Mouse (Mus musculus) brain, embryonic 14.5 days (tissue): ENCODE data around the gene Gnat3. TPM values are rescaled to one million over a fixed set of nuclear protein-coding genes. Genes with fewer than 3 reads are reported as not detected.
"Not testable (repeated sequence)": the region's sequence is repeated elsewhere in the genome, so short reads cannot be mapped to it uniquely, and the experiment has no call there.

Experiments used
- DNase-seq: peaks from one replicate; pipeline ENCODE4 v3.0.0-alpha.2; 2011; ENCODE audit warnings: low read depth
- CTCF ChIP-seq: fragments of 200-500 bp; IDR thresholded peaks from 2 replicates; pipeline ENCODE4 v1.5.1; 2012; ENCODE audit warnings: inconsistent platforms, mild to moderate bottlenecking, moderate library complexity, borderline replicate concordance; ENCODE audit not compliant: insufficient read depth, insufficient read length; ENCODE audit errors: extremely low read depth
- POLR2A ChIP-seq: fragments of 200-500 bp; IDR thresholded peaks from 2 replicates; pipeline ENCODE4 v1.6.1; 2012; ENCODE audit warnings: mild to moderate bottlenecking, inconsistent platforms, borderline replicate concordance; ENCODE audit not compliant: poor library complexity, insufficient read depth, insufficient read length, severe bottlenecking; ENCODE audit errors: extremely low read depth
- polyA plus RNA-seq: library from polyadenylated mRNA; depleted of rRNA; stranded (reverse); fragments of >200 nt; gene quantifications from 2 replicates; pipeline ENCODE4 v1.2.3, GENCODE M21; 2012; rRNA removed

Gene Gnat3
- not detected in 2 replicates for polyA plus RNA-seq

GRCm38 (mm10) chr5:17962249-17962648 lies at the start of gene Gnat3:
Gene Gnat3 (plus strand): TSS chr5:17962549.
- no peak for DNase-seq
- TF ChIP-seq CTCF (no peak), POLR2A (no peak)

- no peak for TF ChIP-seq CTCF
- no peak for DNase-seq
Observed at GRCm38 (mm10) chr5:17918966-17919365, 43.4 kb upstream of the Gnat3 start.

- no peak for DNase-seq
- no peak for TF ChIP-seq POLR2A
- TF ChIP-seq CTCF, result no peak
Observed at GRCm38 (mm10) chr5:17923648-17924047, 38.7 kb upstream of the Gnat3 start.

GRCm38 (mm10) chr5:17924085-17924518 lies 38.2 kb upstream of the Gnat3 start:
- DNase-seq, result peak; percentile 19
- TF ChIP-seq POLR2A (no peak), CTCF (no peak)

GRCm38 (mm10) chr5:17928471-17928870 lies 33.9 kb upstream of the Gnat3 start:
- TF ChIP-seq POLR2A (no peak), CTCF (no peak)
- peak; percentile 11 for DNase-seq

- no peak for TF ChIP-seq CTCF
- TF ChIP-seq POLR2A, result no peak
- peak; percentile 5 for DNase-seq
Observed at GRCm38 (mm10) chr5:17929006-17929567, 33.3 kb upstream of the Gnat3 start.

GRCm38 (mm10) chr5:17931588-17931987 lies 30.8 kb upstream of the Gnat3 start:
- DNase-seq, result not testable (repeated sequence)

- no peak for DNase-seq
- no peak for TF ChIP-seq POLR2A
- no peak for TF ChIP-seq CTCF
Observed at GRCm38 (mm10) chr5:17934501-17934900, 27.8 kb upstream of the Gnat3 start.

GRCm38 (mm10) chr5:17938170-17938939 lies 24.0 kb upstream of the Gnat3 start:
- DNase-seq, result no peak
- TF ChIP-seq POLR2A, result no peak
- no peak for TF ChIP-seq CTCF

- TF ChIP-seq CTCF, result no peak
- TF ChIP-seq POLR2A, result no peak
- DNase-seq, result no peak
Observed at GRCm38 (mm10) chr5:17956468-17956867, 5.9 kb upstream of the Gnat3 start.

GRCm38 (mm10) chr5:17969704-17970390 lies 7.5 kb downstream of the Gnat3 start:
- TF ChIP-seq CTCF (no peak), POLR2A (no peak)
- peak; percentile 41 for DNase-seq

GRCm38 (mm10) chr5:17970391-17970730 lies 8.0 kb downstream of the Gnat3 start:
- TF ChIP-seq CTCF (no peak), POLR2A (no peak)
- no peak for DNase-seq
